Mouse (Mus musculus) ES-Bruce4 (cell line): Measurements from ENCODE around the gene Kif6. TPM values are rescaled to one million over a fixed set of nuclear protein-coding genes. Genes with fewer than 3 reads are reported as not detected.

Experiments
- H3K27ac ChIP-seq: 2 replicates; pipeline ENCODE4 v1.5.1; 2012; ENCODE audit warnings: low read length, inconsistent platforms; ENCODE audit not compliant: insufficient read depth
- H3K27me3 ChIP-seq: 2 replicates; pipeline ENCODE4 v1.6.1; 2012; ENCODE audit warnings: mild to moderate bottlenecking, low read length, inconsistent platforms; ENCODE audit not compliant: control insufficient read depth, poor library complexity, insufficient read depth, severe bottlenecking
- H3K36me3 ChIP-seq: 2 replicates; pipeline ENCODE4 v1.6.1; 2012; ENCODE audit warnings: inconsistent platforms, mild to moderate bottlenecking, low read length, moderate library complexity; ENCODE audit not compliant: control insufficient read depth, poor library complexity, insufficient read depth, severe bottlenecking
- H3K4me1 ChIP-seq: one replicate; pipeline ENCODE4 v1.8.1; 2011; ENCODE audit warnings: low read length; ENCODE audit not compliant: control insufficient read depth, insufficient read depth
- H3K4me3 ChIP-seq: 2 replicates; pipeline ENCODE4 v1.5.1; 2011; ENCODE audit warnings: low read depth, mild to moderate bottlenecking, low read length
- H3K9ac ChIP-seq: 2 replicates; pipeline ENCODE4 v1.6.1; 2012; ENCODE audit warnings: low read depth, mild to moderate bottlenecking, inconsistent platforms; ENCODE audit not compliant: poor library complexity, severe bottlenecking
- H3K9me3 ChIP-seq: replicated peaks from 2 replicates; pipeline ENCODE4 v1.6.1; 2012; ENCODE audit warnings: mild to moderate bottlenecking, low read length, inconsistent platforms; ENCODE audit not compliant: control insufficient read depth, poor library complexity, insufficient read depth, severe bottlenecking
- CTCF ChIP-seq: IDR thresholded peaks from one replicate; pipeline ENCODE4 v1.8.1; 2011; ENCODE audit warnings: low read depth, low read length
- EP300 ChIP-seq: IDR thresholded peaks from 2 replicates; pipeline ENCODE4 v1.6.1; 2011; ENCODE audit warnings: low read depth, low read length; ENCODE audit not compliant: insufficient read depth
- POLR2A ChIP-seq: IDR thresholded peaks from one replicate; pipeline ENCODE4 v1.8.1; 2011; ENCODE audit warnings: low read length; ENCODE audit not compliant: insufficient read depth
- polyA plus RNA-seq: library from polyadenylated mRNA; stranded (reverse); fragments of >200 nt; gene quantifications from 2 replicates; pipeline ENCODE4 v1.2.4, GENCODE M21; 2011; ENCODE audit warnings: low read depth; ENCODE audit not compliant: missing spikeins, insufficient read depth, insufficient read length

Gene Kif6
- polyA plus RNA-seq, 1 experiment, result 2.3 TPM

DNA sequence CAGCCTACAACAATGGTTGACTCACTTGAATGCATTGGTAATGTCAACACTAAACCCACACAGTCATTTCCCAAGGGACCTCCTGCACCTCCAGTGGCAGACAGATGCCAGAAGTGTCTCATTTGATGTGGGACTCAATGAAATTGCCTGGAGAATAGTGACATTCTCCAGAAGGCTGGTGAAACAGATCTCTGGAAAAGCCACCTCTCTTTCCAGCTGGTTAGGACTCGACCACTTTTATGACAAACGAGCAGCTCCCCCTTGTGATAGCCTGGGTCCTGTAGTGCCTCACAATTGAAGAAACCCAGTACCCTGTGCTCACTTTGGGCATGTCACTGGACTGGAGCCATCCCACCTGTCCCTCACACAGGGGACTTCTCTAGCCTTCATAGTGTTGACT lies 257.4 kb downstream of the Kif6 start:
- Histone ChIP-seq H3K27me3 (no peaks in the 10 kb centered on the region), H3K9ac (no peak overlapping the region), H3K9me3 (no peaks in the 10 kb centered on the region), H3K4me1 (no peaks in the 10 kb centered on the region), H3K4me3 (no peak overlapping the region), H3K27ac (no peak overlapping the region), H3K36me3 (no peaks in the 10 kb centered on the region)
- TF ChIP-seq EP300, result no peak
- TF ChIP-seq POLR2A, result no peak
- TF ChIP-seq CTCF, result no peak

DNA sequence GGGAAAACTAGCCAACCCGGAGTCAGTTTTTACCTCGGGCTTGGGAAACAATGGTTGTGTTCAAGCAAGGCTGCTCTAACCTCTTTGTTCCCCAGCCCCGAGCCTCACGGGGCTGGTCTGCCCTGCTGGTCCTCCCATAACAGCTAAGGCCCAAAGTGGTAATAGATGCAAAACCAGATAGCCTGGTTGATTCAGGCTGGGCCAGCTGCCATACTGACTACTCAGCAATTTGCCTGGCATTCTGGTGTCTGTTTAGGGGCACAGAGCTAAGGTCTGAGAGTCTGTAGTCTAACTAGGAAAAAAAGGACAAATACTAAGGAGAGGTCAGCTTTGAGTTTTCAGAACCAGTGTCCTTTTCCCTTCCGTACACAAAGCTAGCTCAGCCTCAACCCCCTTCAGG lies 259.8 kb downstream of the Kif6 start:
- H3K9me3 ChIP-seq, result no peaks in the 10 kb centered on the region
- H3K9ac ChIP-seq, result no peak overlapping the region
- no peaks in the 10 kb centered on the region for H3K4me1 ChIP-seq
- H3K4me3 ChIP-seq, result no peak overlapping the region
- H3K36me3 ChIP-seq, result no peaks in the 10 kb centered on the region
- no peaks in the 10 kb centered on the region for H3K27me3 ChIP-seq
- TF ChIP-seq POLR2A, result no peak
- no peak for TF ChIP-seq CTCF
- TF ChIP-seq EP300, result no peak
- H3K27ac ChIP-seq, result no peak overlapping the region

DNA sequence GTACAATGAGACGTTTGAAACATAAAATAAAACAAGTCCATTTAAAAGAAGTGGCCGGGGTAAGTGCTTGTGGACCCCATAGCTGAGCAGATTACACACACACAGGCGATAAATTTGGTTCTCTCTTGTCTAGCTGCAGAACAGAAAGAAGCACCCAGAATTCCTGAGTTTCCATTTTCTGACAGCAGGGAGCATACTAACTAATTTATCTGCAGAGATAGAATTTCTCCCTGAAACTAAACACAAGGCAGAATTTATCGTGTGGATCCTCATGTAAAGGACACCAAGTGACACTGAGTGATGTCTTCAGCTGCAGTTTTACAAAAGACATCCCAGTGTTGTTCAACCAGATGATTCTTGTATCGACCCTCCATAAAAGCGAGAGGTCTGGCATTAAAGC lies 260.5 kb downstream of the Kif6 start:
- Histone ChIP-seq H3K27ac (peak overlapping the region; percentile 59), H3K9ac (no peak overlapping the region), H3K4me1 (no peaks in the 10 kb centered on the region), H3K27me3 (no peaks in the 10 kb centered on the region), H3K9me3 (no peaks in the 10 kb centered on the region), H3K4me3 (no peak overlapping the region), H3K36me3 (no peaks in the 10 kb centered on the region)
- TF ChIP-seq EP300 (no peak), POLR2A (no peak), CTCF (no peak)

DNA sequence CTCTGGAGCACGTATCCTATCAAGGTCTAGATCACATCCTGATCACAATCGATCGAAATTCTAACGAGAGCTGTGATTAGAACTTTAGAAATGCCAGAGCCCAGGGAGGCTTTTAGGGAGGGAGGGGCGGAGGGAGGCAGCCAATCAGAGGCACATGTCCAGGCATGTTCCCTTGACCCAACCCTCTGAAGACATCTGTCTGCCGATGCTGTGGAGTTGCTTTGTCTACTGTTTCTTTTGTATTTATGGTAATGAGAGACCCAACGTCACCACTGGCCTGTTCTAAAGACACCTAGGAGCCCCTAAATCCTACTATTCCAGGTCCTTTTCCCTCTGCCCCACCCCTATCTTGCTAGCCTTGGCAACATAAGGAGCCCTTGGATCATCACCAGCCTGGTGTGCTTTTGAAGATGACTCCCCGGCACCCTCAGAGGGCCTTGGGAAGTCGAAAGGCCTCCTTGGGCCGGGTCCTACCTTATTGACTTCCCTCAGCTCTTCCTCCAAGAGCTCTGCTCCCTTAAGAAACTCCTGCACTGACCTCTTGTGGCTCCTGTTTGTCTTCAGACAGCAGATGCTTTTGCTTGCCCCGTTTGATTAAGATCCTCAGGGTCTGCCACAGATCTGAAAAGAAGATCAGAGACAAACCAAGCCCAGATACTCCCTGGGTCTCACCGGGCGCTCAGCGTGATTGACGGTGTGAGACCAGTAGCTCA lies 261.2 kb downstream of the Kif6 start:
- no peaks in the 10 kb centered on the region for H3K36me3 ChIP-seq
- H3K4me3 ChIP-seq, result no peak overlapping the region
- no peaks in the 10 kb centered on the region for H3K4me1 ChIP-seq
- TF ChIP-seq POLR2A (no peak), EP300 (peak; percentile 82)
- H3K27ac ChIP-seq, result peak overlapping the region; percentile 59
- H3K9me3 ChIP-seq, result no peaks in the 10 kb centered on the region
- no peak overlapping the region for H3K9ac ChIP-seq
- H3K27me3 ChIP-seq, result no peaks in the 10 kb centered on the region

DNA sequence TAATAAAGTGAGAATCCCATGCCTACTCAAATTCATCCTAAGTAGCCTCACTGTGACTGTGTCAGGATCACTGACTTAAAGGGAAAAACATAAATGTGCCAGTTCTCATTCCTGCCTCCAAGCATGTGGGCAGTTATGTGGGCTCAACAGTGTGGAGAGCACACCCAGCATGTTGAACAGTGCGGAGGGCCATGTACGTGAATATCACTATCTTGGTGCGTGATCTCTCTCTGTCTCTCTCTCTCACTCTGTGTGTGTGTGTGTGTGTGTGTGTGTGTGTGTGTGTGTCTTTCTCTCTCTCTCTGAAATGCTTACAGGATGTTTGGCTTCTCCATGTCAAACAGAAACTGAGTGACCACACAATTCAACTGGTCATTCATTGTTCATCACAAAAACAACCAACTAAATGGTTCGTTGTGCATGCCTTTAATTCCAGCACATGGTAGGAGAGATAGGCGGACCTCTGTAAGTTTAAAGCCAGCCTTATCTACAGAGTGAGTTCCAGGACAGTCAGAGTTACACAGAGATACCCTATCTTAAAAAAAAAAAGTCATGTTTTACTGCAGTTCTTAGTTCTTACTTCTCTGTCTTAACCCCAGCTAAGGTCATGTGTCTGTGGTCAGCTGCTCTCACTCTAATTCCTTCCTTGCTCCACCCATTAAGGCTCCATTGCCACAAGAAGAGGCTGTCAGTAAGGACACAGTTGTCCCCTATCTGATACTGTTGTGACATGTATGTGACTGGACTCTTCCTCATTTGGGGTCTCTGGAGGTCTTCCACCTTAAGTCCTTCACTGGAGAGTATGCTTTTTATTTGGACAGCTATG lies 266.2 kb downstream of the Kif6 start:
- no peak overlapping the region for H3K4me3 ChIP-seq
- H3K9ac ChIP-seq, result no peak overlapping the region
- no peak for TF ChIP-seq EP300
- no peak for TF ChIP-seq POLR2A
- TF ChIP-seq CTCF, result no peak
- H3K4me1 ChIP-seq, result no peaks in the 10 kb centered on the region
- no peaks in the 10 kb centered on the region for H3K9me3 ChIP-seq
- H3K27me3 ChIP-seq, result no peaks in the 10 kb centered on the region
- H3K36me3 ChIP-seq, result no peaks in the 10 kb centered on the region
- H3K27ac ChIP-seq, result no peak overlapping the region

DNA sequence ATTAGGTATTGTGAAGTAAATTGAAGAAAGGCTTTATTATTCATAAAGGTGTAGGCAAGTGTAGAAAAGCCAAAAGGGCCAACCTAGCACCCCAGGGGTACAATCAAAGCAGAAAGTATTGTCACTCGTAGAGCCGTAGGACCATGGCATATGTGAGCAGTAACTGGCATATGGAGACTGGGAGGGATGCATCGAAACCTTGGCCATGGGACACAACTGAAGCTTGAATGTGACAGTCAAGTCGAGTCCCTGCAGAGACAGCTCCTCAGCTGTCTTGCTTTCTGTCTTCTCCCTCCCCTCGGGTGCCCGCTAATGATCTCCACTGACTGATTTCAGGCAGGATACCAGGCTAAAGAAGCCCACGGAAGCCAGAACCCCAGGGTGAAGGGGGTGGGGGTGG lies 266.9 kb downstream of the Kif6 start:
- no peaks in the 10 kb centered on the region for H3K36me3 ChIP-seq
- H3K27ac ChIP-seq, result no peak overlapping the region
- no peak overlapping the region for H3K4me3 ChIP-seq
- H3K9me3 ChIP-seq, result no peaks in the 10 kb centered on the region
- no peak for TF ChIP-seq POLR2A
- no peak for TF ChIP-seq CTCF
- TF ChIP-seq EP300, result no peak
- H3K4me1 ChIP-seq, result no peaks in the 10 kb centered on the region
- no peak overlapping the region for H3K9ac ChIP-seq
- no peaks in the 10 kb centered on the region for H3K27me3 ChIP-seq
